Mouse (Mus musculus) cortical plate, adult 2 months (tissue): Measurements from ENCODE around the gene Gnb1l.

Experiments used
- CTCF ChIP-seq: fragments of 200-500 bp; IDR thresholded peaks from 2 replicates; pipeline ENCODE4 v1.5.1; 2011; ENCODE audit warnings: mild to moderate bottlenecking, control low read depth, low read length; ENCODE audit not compliant: insufficient read depth; ENCODE audit errors: extremely low read depth
- POLR2A ChIP-seq: fragments of 200-500 bp; IDR thresholded peaks from 2 replicates; pipeline ENCODE4 v1.6.1; 2011; ENCODE audit warnings: mild to moderate bottlenecking, low read length, control low read depth; ENCODE audit not compliant: insufficient read depth; ENCODE audit errors: extremely low read depth

GRCm38 (mm10) chr16:18506524-18507199, 8.1 kb downstream of the Gnb1l start:
- TF ChIP-seq CTCF (no peak), POLR2A (no peak)
